Mouse (Mus musculus): ENCODE measurements around the gene Zfp790. TPM values are rescaled to one million over a fixed set of nuclear protein-coding genes. Genes with fewer than 3 reads are reported as not detected.

Gene Zfp790
- polyA plus RNA-seq, 1 experiment from 2014 or later = 20.0 TPM

DNA sequence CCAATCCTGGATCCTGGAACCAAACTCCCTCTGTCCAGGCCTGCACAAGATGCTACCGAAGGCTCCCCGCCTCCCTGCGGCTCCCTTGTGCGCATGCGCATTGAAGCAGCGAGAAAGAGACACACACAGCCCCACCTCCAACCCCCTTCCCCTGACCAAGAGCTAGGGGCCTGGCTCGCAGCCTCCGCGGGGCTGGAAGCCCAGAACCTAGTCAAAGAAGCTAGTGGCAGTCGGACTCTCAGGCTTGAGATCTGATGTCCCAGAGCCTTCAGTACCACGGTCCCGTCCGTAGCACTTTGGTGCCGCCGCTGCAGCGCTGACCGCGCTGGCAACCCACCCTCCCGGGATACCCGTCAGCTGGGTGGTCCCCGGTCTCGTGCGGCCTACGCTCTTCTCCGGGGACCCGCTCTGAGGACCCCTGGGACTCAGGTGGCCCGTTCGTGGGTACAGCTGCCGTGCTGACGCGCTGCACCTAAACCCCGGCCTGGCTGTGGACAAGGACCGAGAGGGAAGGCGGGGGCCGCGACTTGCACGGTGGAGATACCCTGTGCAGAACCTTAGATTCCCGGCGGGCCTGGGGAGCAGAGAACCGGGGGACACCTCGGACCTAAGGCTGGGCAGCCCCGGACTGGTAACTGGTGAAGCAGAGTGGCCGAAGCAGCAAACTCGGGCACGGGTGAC, 31.9 kb upstream of the Zfp790 start, which contains the start of gene Zfp30:
Gene Zfp30 (plus strand): TSS at position 128 of the 681 bp plus-strand sequence.
- Histone ChIP-seq H3K27me3 (ENCODE audit: control insufficient read depth, insufficient read depth, low read length) (no peaks in the 10 kb centered on the region), H3K36me3 (replicated peaks; ENCODE audit: control insufficient read depth, insufficient read depth, low read depth, low read length) (no peaks in the 10 kb centered on the region; the same call in 1 of the 2 replicates), H3K4me2 (ENCODE audit: low read depth, low read length) (peak within 1 kb of the TSS; percentile 66), H3K4me3 (ENCODE audit: low read depth, low read length) (peak within 1 kb of the TSS; percentile 62), H3K27ac (replicated peaks; ENCODE audit: low read depth, low read length) (peak within 1 kb of the TSS; percentile 22; the same call in 1 of the 2 replicates), H3K9me3 (replicated peaks; ENCODE audit: control insufficient read depth, low read length) (no peaks in the 10 kb centered on the region), H3K9ac (replicated peaks; ENCODE audit: low read length) (peak within 1 kb of the TSS; percentile 72), H3K4me1 (ENCODE audit: control insufficient read depth, insufficient read depth, low read length) (no peaks in the 10 kb centered on the region)
- 1% methylated on average over 45 of the region's 45 CpGs for WGBS
- peak; percentile 96 for ATAC-seq (replicated peaks; ENCODE audit: insufficient number of reproducible peaks, low FRiP score, low TSS enrichment, low read depth)
- peak; percentile 96 for DNase-seq (ENCODE audit: low spot score)

DNA sequence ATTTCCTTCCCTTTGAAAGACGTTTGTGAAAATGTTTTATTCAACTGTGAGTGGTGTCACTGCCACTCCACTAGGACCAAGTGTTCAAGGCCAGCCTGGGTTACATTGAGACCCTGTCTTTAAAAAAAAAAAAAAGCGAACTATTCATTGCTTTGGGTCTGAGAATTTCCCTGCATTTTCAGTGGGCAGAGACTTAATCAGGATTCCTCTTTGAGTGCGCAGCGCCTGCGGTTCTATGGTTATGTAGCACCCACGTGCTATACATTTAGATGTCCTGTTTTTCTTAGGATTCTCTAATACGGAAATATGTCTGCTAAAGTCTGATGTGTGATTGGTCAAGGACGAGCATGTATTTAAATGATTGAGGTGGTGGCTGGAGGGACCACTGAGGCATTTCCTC, 30.9 kb upstream of the Zfp790 start:
- peak overlapping the region; percentile 36 for H3K4me2 ChIP-seq (ENCODE audit: low read depth, low read length)
- H3K9ac ChIP-seq (replicated peaks; ENCODE audit: low read length) = no peak overlapping the region
- no peaks in the 10 kb centered on the region for H3K4me1 ChIP-seq (ENCODE audit: control insufficient read depth, insufficient read depth, low read length)
- H3K27ac ChIP-seq (replicated peaks; ENCODE audit: low read depth, low read length) = no peak overlapping the region
- H3K9me3 ChIP-seq (replicated peaks; ENCODE audit: control insufficient read depth, low read length) = no peaks in the 10 kb centered on the region
- WGBS = 66% methylated on average over 8 of the region's 8 CpGs
- ATAC-seq (replicated peaks; ENCODE audit: insufficient number of reproducible peaks, low FRiP score, low TSS enrichment, low read depth) (no peak), DNase-seq (ENCODE audit: low spot score) (no peak)
- no peaks in the 10 kb centered on the region for H3K27me3 ChIP-seq (ENCODE audit: control insufficient read depth, insufficient read depth, low read length)
- H3K4me3 ChIP-seq (ENCODE audit: low read depth, low read length) = peak overlapping the region; percentile 62
- no peaks in the 10 kb centered on the region; the same call in 1 of the 2 replicates for H3K36me3 ChIP-seq (replicated peaks; ENCODE audit: control insufficient read depth, insufficient read depth, low read depth, low read length)

DNA sequence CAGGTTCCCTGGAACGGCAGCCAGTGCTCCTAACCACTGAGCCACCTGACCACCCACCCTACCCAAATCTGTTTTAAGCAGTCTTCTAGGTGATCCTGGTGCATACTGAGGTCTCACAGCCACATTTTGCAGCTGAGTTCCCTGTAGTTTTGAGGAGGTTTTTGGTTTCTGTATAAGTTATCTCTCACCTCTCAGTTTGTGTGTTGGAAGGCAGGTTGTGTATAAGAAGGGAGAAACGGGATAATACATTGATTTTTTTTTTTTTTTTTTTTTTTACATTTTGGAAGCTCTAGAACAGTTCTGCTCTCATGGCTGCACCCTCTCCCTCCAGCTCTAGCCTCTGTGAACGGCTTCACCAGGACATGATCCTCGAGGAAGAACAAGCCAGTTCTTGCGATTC, 30.0 kb upstream of the Zfp790 start:
- peak overlapping the region; percentile 36; the same call in 1 of the 2 replicates for H3K4me2 ChIP-seq (ENCODE audit: low read depth, low read length)
- no peak overlapping the region for H3K9ac ChIP-seq (replicated peaks; ENCODE audit: low read length)
- no peak overlapping the region for H3K4me3 ChIP-seq (ENCODE audit: low read depth, low read length)
- no peaks in the 10 kb centered on the region; the same call in 1 of the 2 replicates for H3K36me3 ChIP-seq (replicated peaks; ENCODE audit: control insufficient read depth, insufficient read depth, low read depth, low read length)
- DNase-seq (ENCODE audit: low spot score) (no peak), ATAC-seq (replicated peaks; ENCODE audit: insufficient number of reproducible peaks, low FRiP score, low TSS enrichment, low read depth) (no peak)
- 82% methylated on average over 5 of the region's 5 CpGs for WGBS
- no peaks in the 10 kb centered on the region for H3K27me3 ChIP-seq (ENCODE audit: control insufficient read depth, insufficient read depth, low read length)
- no peaks in the 10 kb centered on the region for H3K4me1 ChIP-seq (ENCODE audit: control insufficient read depth, insufficient read depth, low read length)
- no peaks in the 10 kb centered on the region for H3K9me3 ChIP-seq (replicated peaks; ENCODE audit: control insufficient read depth, low read length)
- no peak overlapping the region for H3K27ac ChIP-seq (replicated peaks; ENCODE audit: low read depth, low read length)

DNA sequence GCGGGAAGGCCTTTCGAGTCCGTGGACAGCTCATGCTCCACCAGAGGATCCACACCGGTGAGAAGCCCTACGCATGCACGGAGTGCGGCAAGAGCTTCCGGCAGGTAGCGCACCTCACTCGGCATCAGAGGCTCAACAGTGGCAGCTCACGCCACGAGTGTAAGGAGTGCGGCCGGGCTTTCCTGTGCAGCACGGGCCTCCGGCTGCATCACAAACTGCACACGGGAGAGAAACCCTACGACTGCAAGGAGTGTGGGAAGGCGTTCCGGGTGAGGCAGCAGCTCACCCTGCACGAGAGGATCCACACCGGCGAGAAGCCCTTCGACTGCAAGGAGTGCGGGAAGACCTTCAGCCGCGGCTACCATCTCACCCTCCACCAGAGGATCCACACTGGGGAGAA, 23.0 kb upstream of the Zfp790 start:
- no peak overlapping the region for H3K4me2 ChIP-seq (ENCODE audit: low read depth, low read length)
- H3K27me3 ChIP-seq (ENCODE audit: control insufficient read depth, insufficient read depth, low read length) = no peaks in the 10 kb centered on the region
- no peak overlapping the region for H3K4me3 ChIP-seq (ENCODE audit: low read depth, low read length)
- no peak overlapping the region for H3K27ac ChIP-seq (replicated peaks; ENCODE audit: low read depth, low read length)
- DNase-seq (ENCODE audit: low spot score) (no peak), ATAC-seq (replicated peaks; ENCODE audit: insufficient number of reproducible peaks, low FRiP score, low TSS enrichment, low read depth) (no peak)
- H3K4me1 ChIP-seq (ENCODE audit: control insufficient read depth, insufficient read depth, low read length) = no peaks in the 10 kb centered on the region
- 32% methylated on average over 27 of the region's 27 CpGs for WGBS
- H3K9ac ChIP-seq (replicated peaks; ENCODE audit: low read length) = no peak overlapping the region
- H3K9me3 ChIP-seq (replicated peaks; ENCODE audit: control insufficient read depth, low read length) = no peaks in the 10 kb centered on the region; the same call in 1 of the 2 replicates
- peaks cover 3% of the 10 kb centered on the region; the same call in 1 of the 2 replicates for H3K36me3 ChIP-seq (replicated peaks; ENCODE audit: control insufficient read depth, insufficient read depth, low read depth, low read length)

DNA sequence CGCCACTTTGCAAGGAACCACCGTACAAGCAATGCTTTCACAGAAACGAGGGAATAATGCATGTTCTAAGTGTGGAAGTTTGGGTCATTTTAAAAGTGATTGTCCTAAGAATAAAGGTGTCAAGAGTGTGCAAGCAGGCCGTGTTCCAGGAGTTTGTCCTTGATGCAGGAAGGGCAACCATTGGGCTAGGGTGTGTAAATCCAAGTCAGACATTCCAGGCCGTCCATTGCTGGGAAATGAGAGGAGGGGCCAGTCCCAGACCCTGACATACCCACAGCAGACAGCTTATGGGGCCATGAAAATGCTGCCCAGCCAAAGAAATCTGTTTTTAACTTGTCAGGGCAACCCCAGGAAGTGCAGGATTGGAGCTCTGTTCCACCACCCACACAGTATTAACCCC, 8.9 kb upstream of the Zfp790 start:
- no peak overlapping the region for H3K4me3 ChIP-seq (ENCODE audit: low read depth, low read length)
- 87% methylated on average over 5 of the region's 5 CpGs for WGBS
- no peak overlapping the region for H3K27ac ChIP-seq (replicated peaks; ENCODE audit: low read depth, low read length)
- no peaks in the 10 kb centered on the region for H3K4me1 ChIP-seq (ENCODE audit: control insufficient read depth, insufficient read depth, low read length)
- H3K36me3 ChIP-seq (replicated peaks; ENCODE audit: control insufficient read depth, insufficient read depth, low read depth, low read length) = no peaks in the 10 kb centered on the region
- H3K4me2 ChIP-seq (ENCODE audit: low read depth, low read length) = no peak overlapping the region
- DNase-seq (ENCODE audit: low spot score) = no peak
- ATAC-seq (replicated peaks; ENCODE audit: insufficient number of reproducible peaks, low FRiP score, low TSS enrichment, low read depth) = no peak
- H3K9ac ChIP-seq (replicated peaks; ENCODE audit: low read length) = no peak overlapping the region
- no peaks in the 10 kb centered on the region for H3K9me3 ChIP-seq (replicated peaks; ENCODE audit: control insufficient read depth, low read length)
- H3K27me3 ChIP-seq (ENCODE audit: control insufficient read depth, insufficient read depth, low read length) = no peaks in the 10 kb centered on the region

DNA sequence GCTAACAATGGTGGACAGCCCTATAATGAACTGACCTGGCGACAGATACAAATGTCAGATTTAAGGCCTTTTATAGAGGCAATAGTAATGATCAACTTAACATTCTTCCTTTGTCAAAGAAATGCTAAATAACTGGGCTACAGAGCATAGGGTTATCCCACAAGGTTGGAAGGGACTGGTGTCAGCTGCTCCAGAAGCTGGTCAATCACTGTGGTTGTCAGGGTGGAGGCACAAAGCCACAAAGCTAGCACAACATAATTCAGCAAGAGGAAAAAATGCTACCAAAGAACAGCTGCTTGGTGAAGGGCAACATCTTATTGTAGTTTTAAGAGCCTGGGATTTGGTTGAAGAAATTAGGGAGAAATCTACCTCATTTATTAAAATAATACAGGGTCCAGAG, 3.7 kb upstream of the Zfp790 start:
- DNase-seq (ENCODE audit: low spot score) = no peak
- 92% methylated on average over 1 of the region's 1 CpGs for WGBS

DNA sequence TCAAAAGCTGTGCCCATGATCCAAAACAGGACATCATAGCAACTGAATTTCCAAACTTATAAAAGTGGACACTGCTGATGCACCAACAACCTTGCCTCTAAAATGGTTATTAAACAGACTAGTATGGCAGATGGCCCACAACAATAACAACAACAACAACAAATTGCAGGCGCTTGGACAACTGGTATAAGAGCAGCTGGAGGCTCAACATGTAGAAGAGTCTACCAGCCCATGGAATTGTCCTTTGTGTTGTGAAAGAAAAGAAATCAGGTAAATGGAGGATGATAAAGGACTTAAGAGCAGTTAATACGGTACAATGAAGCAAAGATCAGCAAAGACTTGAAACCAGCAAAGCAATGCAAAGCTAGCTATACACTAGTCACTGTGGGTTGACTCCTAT, 1.5 kb upstream of the Zfp790 start:
- WGBS = 82% methylated on average over 2 of the region's 2 CpGs
- no peaks in the 10 kb centered on the region for H3K4me1 ChIP-seq (ENCODE audit: control insufficient read depth, insufficient read depth, low read length)
- no peak overlapping the region for H3K4me2 ChIP-seq (ENCODE audit: low read depth, low read length)
- ATAC-seq (replicated peaks; ENCODE audit: insufficient number of reproducible peaks, low FRiP score, low TSS enrichment, low read depth) (no peak), DNase-seq (ENCODE audit: low spot score) (no peak)
- H3K27me3 ChIP-seq (ENCODE audit: control insufficient read depth, insufficient read depth, low read length) = no peaks in the 10 kb centered on the region
- H3K36me3 ChIP-seq (replicated peaks; ENCODE audit: control insufficient read depth, insufficient read depth, low read depth, low read length) = no peaks in the 10 kb centered on the region
- no peaks in the 10 kb centered on the region for H3K9me3 ChIP-seq (replicated peaks; ENCODE audit: control insufficient read depth, low read length)
- no peak overlapping the region for H3K4me3 ChIP-seq (ENCODE audit: low read depth, low read length)
- H3K27ac ChIP-seq (replicated peaks; ENCODE audit: low read depth, low read length) = no peak overlapping the region
- H3K9ac ChIP-seq (replicated peaks; ENCODE audit: low read length) = no peak overlapping the region

More for the DNA sequence above, 3.7 kb upstream of the Zfp790 start:
- Histone ChIP-seq H3K4me2 (ENCODE audit: low read depth, low read length) (no peak overlapping the region), H3K4me3 (ENCODE audit: low read depth, low read length) (no peak overlapping the region), H3K9ac (replicated peaks; ENCODE audit: low read length) (no peak overlapping the region), H3K36me3 (replicated peaks; ENCODE audit: control insufficient read depth, insufficient read depth, low read depth, low read length) (no peaks in the 10 kb centered on the region), H3K27ac (replicated peaks; ENCODE audit: low read depth, low read length) (no peak overlapping the region), H3K4me1 (ENCODE audit: control insufficient read depth, insufficient read depth, low read length) (no peaks in the 10 kb centered on the region), H3K9me3 (replicated peaks; ENCODE audit: control insufficient read depth, low read length) (no peaks in the 10 kb centered on the region), H3K27me3 (ENCODE audit: control insufficient read depth, insufficient read depth, low read length) (no peaks in the 10 kb centered on the region)
- no peak for ATAC-seq (replicated peaks; ENCODE audit: insufficient number of reproducible peaks, low FRiP score, low TSS enrichment, low read depth)

DNA sequence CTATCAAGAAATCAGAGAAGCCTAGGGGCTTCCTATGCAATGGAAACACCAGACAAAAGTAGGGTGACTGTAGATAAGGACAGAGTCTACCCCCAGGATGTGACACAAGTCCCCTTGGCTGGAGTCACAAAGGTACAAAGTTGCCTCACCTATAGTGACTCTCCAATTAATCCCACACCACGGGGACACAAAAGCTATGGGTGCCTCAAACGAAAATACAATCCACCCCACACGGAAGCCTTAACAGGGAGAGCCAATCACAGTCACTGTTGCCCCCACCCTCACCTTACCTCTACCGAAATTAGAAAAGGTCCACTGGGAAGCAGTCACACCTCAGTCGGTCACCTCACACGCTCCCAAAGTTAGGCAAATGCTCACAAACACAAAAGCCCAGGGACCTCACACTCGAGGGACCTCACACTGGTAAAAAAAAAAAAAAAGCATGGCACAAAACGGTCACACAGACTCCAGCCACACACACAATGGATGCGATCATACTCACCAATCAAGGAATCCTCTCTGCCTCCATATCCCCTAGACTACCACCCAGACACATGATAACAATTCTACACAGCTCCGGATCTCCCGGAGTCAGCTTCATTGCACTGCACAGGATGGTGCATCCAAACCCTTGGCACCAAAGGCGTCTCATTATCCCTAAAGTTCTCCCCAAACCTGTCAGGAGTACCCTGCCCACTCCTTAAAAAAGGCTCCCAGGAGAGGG, 691 bp upstream of the Zfp790 start:
- no peaks in the 10 kb centered on the region for H3K4me1 ChIP-seq (ENCODE audit: control insufficient read depth, insufficient read depth, low read length)
- no peak overlapping the region for H3K27ac ChIP-seq (replicated peaks; ENCODE audit: low read depth, low read length)
- no peaks in the 10 kb centered on the region for H3K27me3 ChIP-seq (ENCODE audit: control insufficient read depth, insufficient read depth, low read length)
- H3K4me3 ChIP-seq (ENCODE audit: low read depth, low read length) = peak overlapping the region; percentile 44
- ATAC-seq (replicated peaks; ENCODE audit: insufficient number of reproducible peaks, low FRiP score, low TSS enrichment, low read depth) (peak; percentile 55), DNase-seq (ENCODE audit: low spot score) (peak; percentile 11)
- 3% methylated on average over 12 of the region's 12 CpGs for WGBS
- no peaks in the 10 kb centered on the region for H3K36me3 ChIP-seq (replicated peaks; ENCODE audit: control insufficient read depth, insufficient read depth, low read depth, low read length)
- H3K9me3 ChIP-seq (replicated peaks; ENCODE audit: control insufficient read depth, low read length) = no peaks in the 10 kb centered on the region
- H3K4me2 ChIP-seq (ENCODE audit: low read depth, low read length) = peak overlapping the region; percentile 57
- H3K9ac ChIP-seq (replicated peaks; ENCODE audit: low read length) = peak overlapping the region; percentile 66
